ENCODE assay signal across 12 mouse cellular contexts in the genomic region with DNA sequence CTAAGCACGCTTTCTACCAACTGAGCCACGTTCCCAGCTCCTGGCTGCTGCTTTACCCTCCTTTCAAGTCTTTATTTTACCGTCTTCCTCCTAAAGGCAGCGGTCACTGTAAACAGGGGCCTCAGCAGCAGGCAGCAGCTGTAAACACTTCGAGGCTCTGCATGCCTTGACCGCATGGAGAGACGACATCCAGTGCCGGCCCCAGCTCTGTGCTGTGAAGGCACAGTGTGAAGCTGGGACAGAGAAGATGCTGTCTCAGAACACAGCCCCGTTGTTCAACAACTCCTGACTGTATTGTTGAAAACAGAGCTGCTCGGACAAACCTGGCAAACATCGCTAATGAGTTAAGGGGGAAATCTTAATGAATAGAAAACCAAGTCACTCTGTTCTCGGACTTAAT. TPM values are rescaled to one million over a fixed set of nuclear protein-coding genes. Genes with fewer than 3 reads are reported as not detected.
DNase-seq lines count a peak whose midpoint lies in the region; ATAC-seq lines count a peak whose summit lies in the region.
"Had no signal": no experiment of that assay in that cellular context is flagged by ENCODE, and none has a peak within 500 bp of the region (broad histone marks: within the 10 kb centered on the region; RNA-seq: fewer than 3 reads in every experiment).

No protein-coding gene starts in this region.

- no peaks in the 10 kb centered on the region for H3K9me3 ChIP-seq in forebrain, embryonic 12.5 days
- no peaks in the 10 kb centered on the region for H3K9me3 ChIP-seq in limb, embryonic 10.5 days (replicated peaks)
- H3K9me3 ChIP-seq: kidney, embryonic 15.5 days; lung, embryonic 15.5 days had no signal

- DNase-seq in left cerebral cortex, adult 11 months (ENCODE audit: low spot score) = peak; percentile 11
- no peak for DNase-seq in left cerebral cortex, postnatal 36 days (ENCODE audit: low spot score in 2 of 2)
- DNase-seq in embryo, embryonic 10 days (ENCODE audit: low spot score) = peak; percentile 46
- DNase-seq in limb, embryonic 10.5 days (ENCODE audit: low spot score) = no peak
- DNase-seq in ovary, adult 18-20 months (ENCODE audit: low spot score) = no peak
- no peak for DNase-seq in heart, adult 9 months (ENCODE audit: low spot score in 2 of 2)
- DNase-seq: adrenal gland, postnatal 10 days; heart, adult 18-20 months had no signal

- intact Hi-C loops in left cerebral cortex, postnatal 36 days (cut with DNase I) = no loop called here

- no peak for ATAC-seq in forebrain, embryonic 12.5 days (ENCODE audit: low FRiP score)
- no peak for ATAC-seq in megakaryocyte progenitor cell, adult 5-6 weeks (replicated peaks; ENCODE audit: poor library complexity)

- 12% methylated on average over 12 of the region's 12 CpGs for whole genome bisulfite sequencing in forebrain, embryonic 12.5 days
- WGBS in limb, embryonic 10.5 days = 23% methylated on average over 12 of the region's 12 CpGs

- H3K36me3 ChIP-seq in forebrain, embryonic 12.5 days (replicated peaks) = no peaks in the 10 kb centered on the region
- no peaks in the 10 kb centered on the region for H3K36me3 ChIP-seq in limb, embryonic 10.5 days
- H3K36me3 ChIP-seq: kidney, embryonic 15.5 days; lung, embryonic 15.5 days had no signal

- H3K4me3 ChIP-seq in forebrain, embryonic 12.5 days (replicated peaks) = no peak overlapping the region
- H3K4me3 ChIP-seq in limb, embryonic 10.5 days = no peak overlapping the region; the same call in 1 of the 2 replicates
- H3K4me3 ChIP-seq: kidney, embryonic 15.5 days; lung, embryonic 15.5 days had no signal

- no peak overlapping the region for H3K9ac ChIP-seq in forebrain, embryonic 12.5 days
- H3K9ac ChIP-seq: kidney, embryonic 15.5 days; lung, embryonic 15.5 days had no signal

- no peak overlapping the region for H3K27ac ChIP-seq in forebrain, embryonic 12.5 days
- peak overlapping the region; percentile 46 for H3K27ac ChIP-seq in limb, embryonic 10.5 days
- H3K27ac ChIP-seq: kidney, embryonic 15.5 days; lung, embryonic 15.5 days had no signal

- peak overlapping the region; percentile 32 for H3K4me2 ChIP-seq in forebrain, embryonic 12.5 days
- H3K4me2 ChIP-seq: kidney, embryonic 15.5 days; lung, embryonic 15.5 days had no signal

- H3K4me1 ChIP-seq in forebrain, embryonic 12.5 days = peaks cover 12% of the 10 kb centered on the region
- H3K4me1 ChIP-seq in limb, embryonic 10.5 days = peaks cover 20% of the 10 kb centered on the region

- H3K27me3 ChIP-seq in forebrain, embryonic 12.5 days = no peaks in the 10 kb centered on the region; the same call in 1 of the 2 replicates
- no peaks in the 10 kb centered on the region for H3K27me3 ChIP-seq in limb, embryonic 10.5 days (ENCODE audit: low read depth, poor library complexity, severe bottlenecking)
- H3K27me3 ChIP-seq: kidney, embryonic 15.5 days; lung, embryonic 15.5 days had no signal

RNA-seq across cellular contexts. Expression of a gene that starts 30.6 kb away (rescaled TPM):
- total RNA-seq in left cerebral cortex, postnatal 36 days (2021) = 10 to 100 TPM; 13.3 to 15.5 TPM
- 27.3 and 28.8 TPM in 2 replicates for polyA plus RNA-seq in forebrain, embryonic 12.5 days (2016; fragmentation: Nextera tagmentation; extraction: Ambion mirVana)
- 34.9 and 43.0 TPM in 2 replicates for polyA plus RNA-seq in limb, embryonic 10.5 days (2016; fragmentation: Nextera tagmentation; extraction: Ambion mirVana)
- 10.0 and 19.0 TPM in 2 replicates for total RNA-seq in megakaryocyte progenitor cell, adult 5-6 weeks (2015)
- total RNA-seq in megakaryocyte progenitor cell, adult 5-6 weeks (2017) = 10.8 and 16.7 TPM in 2 replicates

Comparison
In these comparisons a context has a peak if more than half of its experiments do, and no peak if none do; other contexts are left out.
1. DNase-seq: peak in left cerebral cortex, adult 11 months (single experiment) and embryo, embryonic 10 days (single experiment); none in left cerebral cortex, postnatal 36 days (0 of 2), limb, embryonic 10.5 days (single experiment), ovary, adult 18-20 months (single experiment) and heart, adult 9 months (0 of 2).